Mouse (Mus musculus) liver, embryonic 15.5 days (tissue): Measurements from ENCODE around the gene Arl2. TPM values are rescaled to one million over a fixed set of nuclear protein-coding genes. Genes with fewer than 3 reads are reported as not detected.

ENCODE experiments used
- ATAC-seq: fragments of 200-750 bp; cut with Nextera tagmentation; 2 replicates; pipeline ENCODE4 v1.8.0; 2017; ENCODE audit warnings: moderate number of reproducible peaks, mild to moderate bottlenecking, moderate library complexity; ENCODE audit not compliant: insufficient read depth
- H3K27ac ChIP-seq: fragments of 300-500 bp; sonication (generic); replicated peaks from 2 replicates; pipeline ENCODE4 v1.5.1; 2015; ENCODE audit warnings: mild to moderate bottlenecking, inconsistent platforms
- H3K27me3 ChIP-seq: fragments of 300-500 bp; sonication (generic); 2 replicates; pipeline ENCODE4 v1.6.1; 2015; ENCODE audit warnings: mild to moderate bottlenecking, inconsistent platforms
- H3K36me3 ChIP-seq: fragments of 300-500 bp; sonication (generic); replicated peaks from 2 replicates; pipeline ENCODE4 v1.6.1; 2015; ENCODE audit warnings: moderate library complexity, mild to moderate bottlenecking, inconsistent platforms
- H3K4me1 ChIP-seq: fragments of 300-500 bp; sonication (generic); replicated peaks from 2 replicates; pipeline ENCODE4 v1.6.1; 2015; ENCODE audit warnings: inconsistent platforms
- H3K4me2 ChIP-seq: fragments of 300-500 bp; sonication (generic); 2 replicates; pipeline ENCODE4 v1.6.1; 2015; ENCODE audit warnings: moderate library complexity, mild to moderate bottlenecking, inconsistent platforms
- H3K4me3 ChIP-seq: fragments of 300-500 bp; sonication (generic); replicated peaks from 2 replicates; pipeline ENCODE4 v1.5.1; 2015; ENCODE audit warnings: mild to moderate bottlenecking, inconsistent platforms
- H3K9ac ChIP-seq: fragments of 300-500 bp; sonication (generic); 2 replicates; pipeline ENCODE4 v1.6.1; 2015; ENCODE audit warnings: moderate library complexity, mild to moderate bottlenecking, inconsistent platforms
- H3K9me3 ChIP-seq: fragments of 300-500 bp; sonication (generic); replicated peaks from 2 replicates; pipeline ENCODE4 v1.6.1; 2016; ENCODE audit warnings: inconsistent platforms
- WGBS: fragments of 180-500 bp; shearing (Covaris S2); methylation state at CpG from one replicate; pipeline ENCODE4 v1.1.7; 2015; ENCODE audit warnings: mixed read lengths; ENCODE audit not compliant: insufficient replicate concordance; 5-methylcytosine and 5-hydroxymethylcytosine counted together
- polyA plus RNA-seq: library from polyadenylated mRNA; unstranded; fragments of >200 nt; fragmentation: Nextera tagmentation; extraction: Ambion mirVana; gene quantifications from 2 replicates; pipeline ENCODE4 v1.2.1, GENCODE M21; 2015

The Arl2 gene
- polyA plus RNA-seq, 1 experiment from 2014 or later = 28.8 TPM

GRCm38 (mm10) chr19:6105586-6105985 lies 35.8 kb downstream of the Arl2 start, which contains the start of gene Naaladl1:
TSS of gene Naaladl1 (plus strand) at chr19:6105782.
- Histone ChIP-seq H3K27me3 (no peaks in the 10 kb centered on the region), H3K27ac (no peak within 1 kb of the TSS), H3K4me2 (peak within 1 kb of the TSS; percentile 18), H3K9ac (0 out of 2 replicates have a peak within 1 kb of the TSS, but pooled peaks have one; percentile 15), H3K4me3 (no peak within 1 kb of the TSS), H3K4me1 (peaks cover 50% of the 10 kb centered on the region), H3K36me3 (no peaks in the 10 kb centered on the region), H3K9me3 (no peaks in the 10 kb centered on the region)
- WGBS = 83% methylated on average over 7 of the region's 7 CpGs
- no peak for ATAC-seq

- H3K4me2 ChIP-seq = no peak overlapping the region
- H3K36me3 ChIP-seq = no peaks in the 10 kb centered on the region
- H3K9me3 ChIP-seq = no peaks in the 10 kb centered on the region
- no peaks in the 10 kb centered on the region for H3K27me3 ChIP-seq
- 33% methylated on average over 4 of the region's 4 CpGs for WGBS
- H3K4me3 ChIP-seq = no peak overlapping the region
- no peak for ATAC-seq
- H3K4me1 ChIP-seq = peaks cover 53% of the 10 kb centered on the region
- peak overlapping the region; percentile 15; the same call in 1 of the 2 replicates for H3K9ac ChIP-seq
- no peak overlapping the region for H3K27ac ChIP-seq
These were observed 36.9 kb downstream of the Arl2 start for GRCm38 (mm10) chr19:6104476-6104875.

GRCm38 (mm10) chr19:6102169-6102853 lies 39.0 kb downstream of the Arl2 start:
- Histone ChIP-seq H3K27ac (peak overlapping the region; percentile 63), H3K9ac (no peak overlapping the region), H3K27me3 (no peaks in the 10 kb centered on the region), H3K4me2 (no peak overlapping the region), H3K36me3 (peaks cover 11% of the 10 kb centered on the region), H3K4me3 (no peak overlapping the region), H3K4me1 (peaks cover 58% of the 10 kb centered on the region), H3K9me3 (no peaks in the 10 kb centered on the region)
- ATAC-seq = peak; percentile 95
- 59% methylated on average over 6 of the region's 6 CpGs for WGBS

GRCm38 (mm10) chr19:6101186-6101585 lies 40.2 kb downstream of the Arl2 start:
- no peak for ATAC-seq
- Histone ChIP-seq H3K27me3 (no peaks in the 10 kb centered on the region), H3K4me1 (peaks cover 56% of the 10 kb centered on the region), H3K27ac (0 out of 2 replicates have a peak overlapping the region, but pooled peaks have one; percentile 63), H3K4me3 (no peak overlapping the region), H3K4me2 (no peak overlapping the region), H3K9ac (no peak overlapping the region), H3K36me3 (peaks cover 11% of the 10 kb centered on the region), H3K9me3 (no peaks in the 10 kb centered on the region)
- WGBS = 77% methylated on average over 6 of the region's 6 CpGs

- H3K4me1 ChIP-seq = peaks cover 27% of the 10 kb centered on the region
- peaks cover 44% of the 10 kb centered on the region for H3K36me3 ChIP-seq
- H3K27ac ChIP-seq = no peak overlapping the region
- H3K4me2 ChIP-seq = no peak overlapping the region
- no peak overlapping the region for H3K4me3 ChIP-seq
- H3K9me3 ChIP-seq = no peaks in the 10 kb centered on the region
- ATAC-seq = no peak
- H3K9ac ChIP-seq = no peak overlapping the region
- 53% methylated on average over 3 of the region's 3 CpGs for whole genome bisulfite sequencing
- no peaks in the 10 kb centered on the region for H3K27me3 ChIP-seq
These were observed 43.5 kb downstream of the Arl2 start for GRCm38 (mm10) chr19:6097847-6098246.

GRCm38 (mm10) chr19:6094119-6094518 lies 47.2 kb downstream of the Arl2 start, which contains the start of gene AC131692.1:
TSS of gene AC131692.1 (plus strand) at chr19:6094419.
- Histone ChIP-seq H3K9me3 (no peaks in the 10 kb centered on the region), H3K27ac (no peak within 1 kb of the TSS), H3K4me1 (peaks cover 9% of the 10 kb centered on the region; the same call in 1 of the 2 replicates), H3K27me3 (no peaks in the 10 kb centered on the region), H3K4me2 (no peak within 1 kb of the TSS), H3K9ac (no peak within 1 kb of the TSS), H3K36me3 (peaks cover 81% of the 10 kb centered on the region), H3K4me3 (no peak within 1 kb of the TSS)
- WGBS = 80% methylated on average over 7 of the region's 7 CpGs
- no peak for ATAC-seq

GRCm38 (mm10) chr19:6088841-6089240 lies 52.5 kb downstream of the Arl2 start:
- Histone ChIP-seq H3K4me1 (peaks cover 29% of the 10 kb centered on the region), H3K4me2 (no peak overlapping the region), H3K27ac (no peak overlapping the region), H3K9me3 (no peaks in the 10 kb centered on the region), H3K27me3 (no peaks in the 10 kb centered on the region), H3K36me3 (peaks cover 82% of the 10 kb centered on the region), H3K4me3 (no peak overlapping the region), H3K9ac (no peak overlapping the region)
- no peak for ATAC-seq
- WGBS = 93% methylated on average over 13 of the region's 13 CpGs

GRCm38 (mm10) chr19:6085417-6085879 lies 55.9 kb downstream of the Arl2 start:
- WGBS = 0% methylated on average over 17 of the region's 17 CpGs
- H3K27ac ChIP-seq = peak overlapping the region; percentile 92
- H3K4me3 ChIP-seq = peak overlapping the region; percentile 81
- peaks cover 39% of the 10 kb centered on the region for H3K4me1 ChIP-seq
- no peaks in the 10 kb centered on the region for H3K9me3 ChIP-seq
- peak overlapping the region; percentile 85 for H3K4me2 ChIP-seq
- ATAC-seq = peak; percentile 77
- H3K9ac ChIP-seq = peak overlapping the region; percentile 76
- no peaks in the 10 kb centered on the region for H3K27me3 ChIP-seq
- peaks cover 72% of the 10 kb centered on the region for H3K36me3 ChIP-seq

- Histone ChIP-seq H3K4me3 (peak within 1 kb of the TSS; percentile 81), H3K36me3 (peaks cover 70% of the 10 kb centered on the region), H3K4me1 (peaks cover 39% of the 10 kb centered on the region), H3K27ac (peak within 1 kb of the TSS; percentile 92), H3K9ac (peak within 1 kb of the TSS; percentile 76), H3K4me2 (peak within 1 kb of the TSS; percentile 85), H3K27me3 (no peaks in the 10 kb centered on the region), H3K9me3 (no peaks in the 10 kb centered on the region)
- peak; percentile 87 for ATAC-seq
- WGBS = under 1% methylated on average over 58 of the region's 58 CpGs
These were observed 56.7 kb downstream of the Arl2 start, which contains the start of the genes Zfpl1 and Cdca5 for GRCm38 (mm10) chr19:6084478-6085248. TSS of gene Zfpl1 (minus strand) at chr19:6084956. TSS of gene Cdca5 (plus strand) at chr19:6084983.
